In genomic region chr13:49131342-49131855, GRCm38 (mm10) we compare ENCODE assay signal across 14 mouse cellular contexts. TPM values are rescaled to one million over a fixed set of nuclear protein-coding genes. Genes with fewer than 3 reads are reported as not detected.
A peak's percentile ranks its signal among the peaks of the same experiment; 100 is the strongest.
DNase-seq lines count a peak whose midpoint lies in the region; ATAC-seq and TF ChIP-seq lines count a peak whose summit lies in the region.
"Had no signal": no experiment of that assay in that cellular context is flagged by ENCODE, and none has a peak within 500 bp of the region (broad histone marks: within the 10 kb centered on the region; RNA-seq: fewer than 3 reads in every experiment).

No protein-coding gene starts in this region.

- no peak overlapping the region for H3K4me3 ChIP-seq in left cerebral cortex, adult 2 months
- no peak overlapping the region for H3K4me3 ChIP-seq in embryonic facial prominence, embryonic 10.5 days
- no peak overlapping the region for H3K4me3 ChIP-seq in hindbrain, embryonic 13.5 days
- H3K4me3 ChIP-seq in neural tube, embryonic 13.5 days = no peak overlapping the region
- H3K4me3 ChIP-seq: liver, embryonic 12.5 days had no signal

- intact Hi-C loops in left cerebral cortex, adult 2 months (cut with DNase I) = no loop called here
- intact Hi-C loops in left cerebral cortex, postnatal 14 days (cut with DNase I) = no loop called here

- H3K4me2 ChIP-seq in hindbrain, embryonic 13.5 days = no peak overlapping the region
- no peak overlapping the region for H3K4me2 ChIP-seq in neural tube, embryonic 13.5 days
- H3K4me2 ChIP-seq: liver, embryonic 12.5 days had no signal

- H3K36me3 ChIP-seq in embryonic facial prominence, embryonic 10.5 days (replicated peaks) = no peaks in the 10 kb centered on the region
- peaks cover 4% of the 10 kb centered on the region; the same call in 1 of the 2 replicates for H3K36me3 ChIP-seq in hindbrain, embryonic 13.5 days
- 0 out of 2 replicates have a peak, but pooled peaks cover 3% of the 10 kb centered on the region for H3K36me3 ChIP-seq in neural tube, embryonic 13.5 days
- H3K36me3 ChIP-seq: liver, embryonic 12.5 days had no signal

- 74% methylated on average over 4 of the region's 4 CpGs for WGBS in embryonic facial prominence, embryonic 10.5 days
- WGBS in hindbrain, embryonic 13.5 days = 68% methylated on average over 4 of the region's 4 CpGs
- 62% methylated on average over 4 of the region's 4 CpGs for WGBS in neural tube, embryonic 13.5 days

- H3K4me1 ChIP-seq in embryonic facial prominence, embryonic 10.5 days = peaks cover 56% of the 10 kb centered on the region
- peaks cover 80% of the 10 kb centered on the region for H3K4me1 ChIP-seq in hindbrain, embryonic 13.5 days (replicated peaks)
- peaks cover 91% of the 10 kb centered on the region for H3K4me1 ChIP-seq in neural tube, embryonic 13.5 days (replicated peaks)

- DNase-seq in left cerebral cortex, adult 2 months (ENCODE audit: extremely low spot score in 1 of 2, low spot score in 2 of 2) = no peak
- DNase-seq in left cerebral cortex, postnatal 14 days (ENCODE audit: low spot score in 2 of 2) = no peak
- DNase-seq in embryonic facial prominence, embryonic 10.5 days (ENCODE audit: low spot score) = no peak
- DNase-seq in urinary bladder, postnatal 36 days (ENCODE audit: low spot score in 2 of 2) = no peak
- DNase-seq in retina, postnatal 1 day = no peak
- no peak for DNase-seq in urinary bladder, postnatal 10 days (ENCODE audit: low spot score)
- DNase-seq: adrenal gland, postnatal 14 days; gastrocnemius, postnatal 36 days; kidney, postnatal 4 days; right cerebral cortex, postnatal 14 days had no signal

- H3K9ac ChIP-seq in hindbrain, embryonic 13.5 days = peak overlapping the region; percentile 60; the same call in 1 of the 2 replicates
- 0 out of 2 replicates have a peak overlapping the region, but pooled peaks have one; percentile 9 for H3K9ac ChIP-seq in neural tube, embryonic 13.5 days
- H3K9ac ChIP-seq: liver, embryonic 12.5 days had no signal

- ATAC-seq in hindbrain, embryonic 13.5 days (ENCODE audit: low FRiP score) = no peak
- no peak for ATAC-seq in neural tube, embryonic 13.5 days (ENCODE audit: low read depth)

- no peaks in the 10 kb centered on the region for H3K9me3 ChIP-seq in embryonic facial prominence, embryonic 10.5 days
- H3K9me3 ChIP-seq in hindbrain, embryonic 13.5 days = no peaks in the 10 kb centered on the region
- H3K9me3 ChIP-seq in neural tube, embryonic 13.5 days = no peaks in the 10 kb centered on the region
- H3K9me3 ChIP-seq: liver, embryonic 12.5 days had no signal

- no peaks in the 10 kb centered on the region for H3K27me3 ChIP-seq in embryonic facial prominence, embryonic 10.5 days (replicated peaks; ENCODE audit: low read depth, poor library complexity, severe bottlenecking)
- no peaks in the 10 kb centered on the region for H3K27me3 ChIP-seq in hindbrain, embryonic 13.5 days
- no peaks in the 10 kb centered on the region for H3K27me3 ChIP-seq in neural tube, embryonic 13.5 days

- peak overlapping the region; percentile 72 for H3K27ac ChIP-seq in left cerebral cortex, adult 2 months
- H3K27ac ChIP-seq in embryonic facial prominence, embryonic 10.5 days (replicated peaks) = peak overlapping the region; percentile 63; the same call in 1 of the 2 replicates
- H3K27ac ChIP-seq in hindbrain, embryonic 13.5 days = peak overlapping the region; percentile 77
- H3K27ac ChIP-seq in neural tube, embryonic 13.5 days (replicated peaks) = peak overlapping the region; percentile 78
- H3K27ac ChIP-seq: liver, embryonic 12.5 days had no signal

- TF ChIP-seq CTCF in left cerebral cortex, adult 2 months (IDR thresholded peaks at IDR 0.05) = no peak

RNA-seq across cellular contexts. Expression of gene Wnk2, which starts 16.4 kb away (rescaled TPM):
- total RNA-seq in left cerebral cortex, adult 2 months (2021) = 100 to 1,000 TPM; 129 to 145 TPM
- total RNA-seq in left cerebral cortex, postnatal 14 days (2021) = 100 to 1,000 TPM; 112 to 118 TPM
- polyA plus RNA-seq in embryonic facial prominence, embryonic 10.5 days (2016; fragmentation: Nextera tagmentation; extraction: Ambion mirVana) = 2.7 and 2.8 TPM in 2 replicates
- polyA plus RNA-seq in hindbrain, embryonic 13.5 days (2015; fragmentation: Nextera tagmentation; extraction: Ambion mirVana) = 20.3 and 20.7 TPM in 2 replicates
- 17.2 and 17.9 TPM in 2 replicates for polyA plus RNA-seq in neural tube, embryonic 13.5 days (2015; fragmentation: Nextera tagmentation; extraction: Ambion mirVana)
- total RNA-seq: hematopoietic stem cell, adult 5-6 weeks had no signal

RNA-seq across cellular contexts. Expression of gene Ninj1, which starts 55.9 kb away (rescaled TPM):
- 10 to 100 TPM; 17.8 to 19.7 TPM for total RNA-seq in left cerebral cortex, adult 2 months (2021)
- 10 to 100 TPM; 19.5 to 28.5 TPM for total RNA-seq in left cerebral cortex, postnatal 14 days (2021)
- polyA plus RNA-seq in embryonic facial prominence, embryonic 10.5 days (2016; fragmentation: Nextera tagmentation; extraction: Ambion mirVana) = 26.6 and 28.0 TPM in 2 replicates
- polyA plus RNA-seq in hindbrain, embryonic 13.5 days (2015; fragmentation: Nextera tagmentation; extraction: Ambion mirVana) = 19.3 and 19.9 TPM in 2 replicates
- polyA plus RNA-seq in neural tube, embryonic 13.5 days (2015; fragmentation: Nextera tagmentation; extraction: Ambion mirVana) = 21.8 and 24.6 TPM in 2 replicates
